Mouse (Mus musculus): ENCODE measurements around the gene Pygb. TPM values are rescaled to one million over a fixed set of nuclear protein-coding genes. Genes with fewer than 3 reads are reported as not detected.

Pygb gene
- polyA plus RNA-seq, 1 experiment from 2014 or later: 99.8 TPM

- H3K4me2 ChIP-seq (replicated peaks): no peak overlapping the region
- H3K9me3 ChIP-seq: no peaks in the 10 kb centered on the region
- H3K27me3 ChIP-seq: no peaks in the 10 kb centered on the region
- peaks cover 89% of the 10 kb centered on the region for H3K36me3 ChIP-seq
- H3K9ac ChIP-seq (replicated peaks): no peak overlapping the region
- WGBS: 91% methylated on average over 2 of the region's 2 CpGs
- no peak for ATAC-seq (replicated peaks)
- no peaks in the 10 kb centered on the region for H3K4me1 ChIP-seq
- no peak overlapping the region for H3K4me3 ChIP-seq
- H3K27ac ChIP-seq (replicated peaks): no peak overlapping the region
Measured at GRCm38 (mm10) chr2:150830011-150830410, 43.5 kb downstream of the Pygb start.

DNA sequence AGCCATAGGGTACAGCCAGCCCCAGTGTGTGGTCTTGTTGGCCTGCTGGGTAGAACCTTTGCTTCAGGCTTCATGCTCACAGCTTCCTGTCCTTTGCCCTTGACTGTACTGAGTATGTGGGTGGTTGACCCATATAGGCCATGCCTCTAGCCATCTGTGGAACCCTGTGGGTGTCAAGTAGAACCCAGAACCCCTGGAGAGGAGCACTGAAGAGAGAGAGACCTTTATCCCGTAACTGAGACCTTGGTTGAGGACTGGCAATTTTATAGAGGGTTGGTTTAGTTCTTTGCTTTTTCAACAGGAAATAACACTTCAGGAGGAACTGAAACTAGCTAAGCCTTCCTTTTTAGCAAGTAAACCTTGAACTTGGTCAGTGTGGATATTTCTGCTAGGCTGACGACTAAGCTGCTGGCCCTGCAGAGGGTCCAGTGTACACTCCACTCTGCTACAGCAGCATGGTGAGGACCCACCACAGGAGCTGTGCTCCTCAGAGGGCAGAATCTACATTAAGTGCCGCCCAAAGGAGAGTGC lies 44.4 kb downstream of the Pygb start:
- no peaks in the 10 kb centered on the region for H3K27me3 ChIP-seq
- no peak overlapping the region for H3K27ac ChIP-seq (replicated peaks)
- H3K4me1 ChIP-seq: no peaks in the 10 kb centered on the region
- peaks cover 83% of the 10 kb centered on the region for H3K36me3 ChIP-seq
- H3K4me3 ChIP-seq: no peak overlapping the region
- 86% methylated on average over 3 of the region's 3 CpGs for WGBS
- H3K4me2 ChIP-seq (replicated peaks): no peak overlapping the region
- no peak for ATAC-seq (replicated peaks)
- H3K9me3 ChIP-seq: no peaks in the 10 kb centered on the region
- H3K9ac ChIP-seq (replicated peaks): no peak overlapping the region

- H3K4me2 ChIP-seq (replicated peaks): no peak overlapping the region
- ATAC-seq (replicated peaks): no peak
- H3K9me3 ChIP-seq: no peaks in the 10 kb centered on the region
- 92% methylated on average over 7 of the region's 7 CpGs for WGBS
- no peaks in the 10 kb centered on the region for H3K27me3 ChIP-seq
- no peak overlapping the region for H3K27ac ChIP-seq (replicated peaks)
- no peak overlapping the region for H3K4me3 ChIP-seq
- no peak overlapping the region for H3K9ac ChIP-seq (replicated peaks)
- peaks cover 80% of the 10 kb centered on the region for H3K36me3 ChIP-seq
- no peaks in the 10 kb centered on the region for H3K4me1 ChIP-seq
Measured at GRCm38 (mm10) chr2:150832029-150832428, 45.5 kb downstream of the Pygb start.

- Histone ChIP-seq H3K4me1 (no peaks in the 10 kb centered on the region), H3K27me3 (no peaks in the 10 kb centered on the region), H3K4me2 (replicated peaks) (no peak overlapping the region), H3K9me3 (no peaks in the 10 kb centered on the region), H3K9ac (replicated peaks) (no peak overlapping the region), H3K27ac (replicated peaks) (no peak overlapping the region), H3K4me3 (no peak overlapping the region), H3K36me3 (peaks cover 59% of the 10 kb centered on the region)
- WGBS: 82% methylated on average over 7 of the region's 7 CpGs
- no peak for ATAC-seq (replicated peaks)
Measured at GRCm38 (mm10) chr2:150834616-150835015, 48.1 kb downstream of the Pygb start.

GRCm38 (mm10) chr2:150835975-150836374 lies 49.4 kb downstream of the Pygb start:
- 96% methylated on average over 4 of the region's 4 CpGs for whole genome bisulfite sequencing
- no peaks in the 10 kb centered on the region for H3K27me3 ChIP-seq
- peaks cover 45% of the 10 kb centered on the region for H3K36me3 ChIP-seq

GRCm38 (mm10) chr2:150836906-150837305 lies 50.4 kb downstream of the Pygb start:
- ATAC-seq (replicated peaks): no peak
- WGBS: 67% methylated on average over 15 of the region's 15 CpGs
- Histone ChIP-seq H3K4me3 (no peak overlapping the region), H3K27me3 (no peaks in the 10 kb centered on the region), H3K36me3 (peaks cover 36% of the 10 kb centered on the region), H3K9me3 (no peaks in the 10 kb centered on the region), H3K4me1 (no peaks in the 10 kb centered on the region), H3K27ac (replicated peaks) (no peak overlapping the region), H3K4me2 (replicated peaks) (no peak overlapping the region), H3K9ac (replicated peaks) (no peak overlapping the region)

More at GRCm38 (mm10) chr2:150835975-150836374, 49.4 kb downstream of the Pygb start:
- no peak overlapping the region for H3K4me3 ChIP-seq
- H3K4me1 ChIP-seq: no peaks in the 10 kb centered on the region
- no peak overlapping the region for H3K27ac ChIP-seq (replicated peaks)
- no peaks in the 10 kb centered on the region for H3K9me3 ChIP-seq
- no peak overlapping the region for H3K9ac ChIP-seq (replicated peaks)
- ATAC-seq (replicated peaks): no peak
- no peak overlapping the region for H3K4me2 ChIP-seq (replicated peaks)

DNA sequence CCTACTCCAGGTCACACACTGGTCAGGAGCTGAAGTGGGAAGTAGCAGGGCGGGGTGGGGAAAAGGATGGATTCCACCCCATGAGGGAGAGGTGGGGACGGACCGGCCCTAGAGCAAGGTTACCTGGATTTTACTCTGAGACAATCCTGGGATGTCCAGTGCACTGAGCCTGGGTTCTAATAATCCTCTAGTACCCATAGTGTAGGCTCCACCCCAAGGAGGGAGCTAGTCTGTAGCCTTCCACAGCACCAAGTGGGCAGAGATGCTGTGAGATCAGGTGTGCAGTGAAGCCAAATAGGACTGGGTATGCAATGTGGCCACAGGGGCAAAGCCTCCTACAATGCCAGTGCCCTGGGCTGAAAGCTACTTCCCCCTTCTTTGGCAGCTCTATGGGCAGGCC lies 51.2 kb downstream of the Pygb start:
- Histone ChIP-seq H3K4me3 (no peak overlapping the region), H3K27ac (replicated peaks) (no peak overlapping the region), H3K9ac (replicated peaks) (no peak overlapping the region), H3K36me3 (peaks cover 29% of the 10 kb centered on the region), H3K27me3 (no peaks in the 10 kb centered on the region), H3K4me1 (no peaks in the 10 kb centered on the region), H3K9me3 (no peaks in the 10 kb centered on the region), H3K4me2 (replicated peaks) (no peak overlapping the region)
- 97% methylated on average over 3 of the region's 3 CpGs for WGBS
- ATAC-seq (replicated peaks): no peak

GRCm38 (mm10) chr2:150839686-150840471 lies 53.3 kb downstream of the Pygb start:
- no peaks in the 10 kb centered on the region for H3K9me3 ChIP-seq
- ATAC-seq (replicated peaks): no peak
- no peak overlapping the region for H3K9ac ChIP-seq (replicated peaks)
- 89% methylated on average over 12 of the region's 12 CpGs for WGBS
- H3K27ac ChIP-seq (replicated peaks): no peak overlapping the region
- H3K4me3 ChIP-seq: no peak overlapping the region
- no peaks in the 10 kb centered on the region for H3K4me1 ChIP-seq
- no peak overlapping the region for H3K4me2 ChIP-seq (replicated peaks)
- H3K27me3 ChIP-seq: no peaks in the 10 kb centered on the region
- peaks cover 14% of the 10 kb centered on the region for H3K36me3 ChIP-seq

- Histone ChIP-seq H3K36me3 (peaks cover 9% of the 10 kb centered on the region), H3K4me2 (replicated peaks) (no peak overlapping the region), H3K27me3 (no peaks in the 10 kb centered on the region), H3K27ac (replicated peaks) (no peak overlapping the region), H3K4me1 (no peaks in the 10 kb centered on the region), H3K4me3 (no peak overlapping the region), H3K9ac (replicated peaks) (no peak overlapping the region), H3K9me3 (no peaks in the 10 kb centered on the region)
- ATAC-seq (replicated peaks): no peak
- 70% methylated on average over 11 of the region's 11 CpGs for WGBS
Measured at GRCm38 (mm10) chr2:150841109-150841508, 54.6 kb downstream of the Pygb start.

DNA sequence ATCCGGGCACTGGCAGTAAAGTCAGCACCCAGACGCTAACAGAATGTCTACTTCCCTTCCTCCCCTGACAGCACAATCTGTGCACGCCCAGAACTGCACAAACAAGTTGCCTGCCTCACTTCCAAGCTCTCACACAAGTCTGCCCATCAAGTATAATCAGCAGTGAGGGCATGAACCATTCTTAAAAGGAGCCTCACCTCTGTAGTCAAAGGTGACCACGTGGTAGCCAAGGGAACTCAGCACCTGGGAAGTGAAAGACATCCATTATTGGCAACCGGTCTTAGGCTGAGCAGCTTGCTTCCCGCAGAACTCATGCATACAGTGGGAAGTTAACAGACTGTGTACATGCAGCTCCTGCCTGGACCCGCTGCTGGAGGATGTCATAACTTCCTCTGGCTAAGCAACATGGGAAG lies 55.5 kb downstream of the Pygb start:
- H3K4me2 ChIP-seq (replicated peaks): no peak overlapping the region
- H3K4me1 ChIP-seq: no peaks in the 10 kb centered on the region
- no peaks in the 10 kb centered on the region for H3K9me3 ChIP-seq
- no peak overlapping the region for H3K27ac ChIP-seq (replicated peaks)
- 83% methylated on average over 7 of the region's 7 CpGs for WGBS
- no peak for ATAC-seq (replicated peaks)
- peaks cover 3% of the 10 kb centered on the region for H3K36me3 ChIP-seq
- H3K4me3 ChIP-seq: no peak overlapping the region
- no peak overlapping the region for H3K9ac ChIP-seq (replicated peaks)
- H3K27me3 ChIP-seq: no peaks in the 10 kb centered on the region

- WGBS: 44% methylated on average over 1 of the region's 1 CpGs
- no peaks in the 10 kb centered on the region for H3K36me3 ChIP-seq
- no peak for ATAC-seq (replicated peaks)
- H3K4me3 ChIP-seq: no peak overlapping the region
- no peak overlapping the region for H3K27ac ChIP-seq (replicated peaks)
- H3K4me2 ChIP-seq (replicated peaks): no peak overlapping the region
- H3K4me1 ChIP-seq: 0 out of 2 replicates have a peak, but pooled peaks cover 10% of the 10 kb centered on the region
- H3K9ac ChIP-seq (replicated peaks): no peak overlapping the region
- no peaks in the 10 kb centered on the region for H3K9me3 ChIP-seq
- H3K27me3 ChIP-seq: no peaks in the 10 kb centered on the region
Measured at GRCm38 (mm10) chr2:150844798-150845197, 58.3 kb downstream of the Pygb start.

DNA sequence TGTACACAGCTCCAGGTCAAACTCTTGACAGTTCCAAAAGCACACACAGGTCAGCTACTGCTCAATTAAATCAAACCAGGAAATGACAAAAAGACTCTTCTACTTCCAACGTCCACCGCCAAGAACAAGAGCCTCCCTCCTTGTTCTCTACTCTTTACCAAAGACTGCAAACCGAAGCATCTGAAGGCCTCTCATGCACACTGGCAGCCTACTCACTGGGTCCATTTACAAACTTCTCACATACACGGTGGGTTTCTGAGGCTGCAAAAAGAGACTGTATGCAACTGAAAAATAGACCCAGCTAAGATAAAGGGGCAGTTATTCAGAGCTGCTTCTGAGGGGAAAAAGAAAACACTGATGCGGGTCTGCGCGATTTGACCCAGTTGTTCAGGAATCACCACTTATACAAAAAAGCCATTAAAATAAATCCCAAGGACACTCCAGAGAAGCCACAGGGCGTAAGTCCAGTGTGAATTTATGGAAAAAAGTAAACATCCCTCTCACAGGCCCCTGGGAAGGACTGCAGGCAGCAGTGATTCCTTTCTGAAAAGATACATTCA lies 61.0 kb downstream of the Pygb start:
- Histone ChIP-seq H3K4me2 (replicated peaks) (no peak overlapping the region), H3K4me3 (no peak overlapping the region), H3K27me3 (no peaks in the 10 kb centered on the region), H3K4me1 (0 out of 2 replicates have a peak, but pooled peaks cover 10% of the 10 kb centered on the region), H3K9me3 (no peaks in the 10 kb centered on the region), H3K36me3 (0 out of 2 replicates have a peak, but pooled peaks cover 2% of the 10 kb centered on the region), H3K9ac (replicated peaks) (no peak overlapping the region), H3K27ac (replicated peaks) (peak overlapping the region; percentile 40; the same call in 1 of the 2 replicates)
- no peak; the same call in 1 of the 2 replicates for ATAC-seq (replicated peaks)
- WGBS: 55% methylated on average over 8 of the region's 8 CpGs
